Mouse (Mus musculus) neural tube, embryonic 11.5 days (tissue): Measurements from ENCODE around the gene Stx3. TPM values are rescaled to one million over a fixed set of nuclear protein-coding genes. Genes with fewer than 3 reads are reported as not detected.

Source experiments
- ATAC-seq: fragments of 200-750 bp; cut with Nextera tagmentation; 2 replicates; pipeline ENCODE4 v1.8.0; 2017; ENCODE audit warnings: moderate number of reproducible peaks, mild to moderate bottlenecking, moderate TSS enrichment, moderate library complexity; ENCODE audit not compliant: insufficient read depth, low FRiP score, low TSS enrichment
- DNase-seq: peaks from one replicate; pipeline ENCODE4 v3.0.0-alpha.2; 2015; ENCODE audit warnings: low spot score
- H3K27ac ChIP-seq: fragments of 300-500 bp; sonication (generic); 2 replicates; pipeline ENCODE4 v1.5.1; 2014; ENCODE audit warnings: low read depth, mild to moderate bottlenecking, low read length
- H3K27me3 ChIP-seq: fragments of 300-500 bp; sonication (generic); 2 replicates; pipeline ENCODE4 v1.6.1; 2014; ENCODE audit warnings: mild to moderate bottlenecking, low read length, mixed read lengths; ENCODE audit not compliant: control insufficient read depth, insufficient read depth
- H3K36me3 ChIP-seq: fragments of 300-500 bp; sonication (generic); 2 replicates; pipeline ENCODE4 v1.6.1; 2014; ENCODE audit warnings: mild to moderate bottlenecking, low read length, moderate library complexity, mixed read lengths; ENCODE audit not compliant: control insufficient read depth, insufficient read depth
- H3K4me1 ChIP-seq: fragments of 300-500 bp; sonication (generic); 2 replicates; pipeline ENCODE4 v1.6.1; 2014; ENCODE audit warnings: low read length, mixed read lengths; ENCODE audit not compliant: control insufficient read depth, insufficient read depth
- H3K4me2 ChIP-seq: fragments of 300-500 bp; sonication (generic); 2 replicates; pipeline ENCODE4 v1.6.1; 2014; ENCODE audit warnings: low read depth, mild to moderate bottlenecking, moderate library complexity
- H3K4me3 ChIP-seq: fragments of 300-500 bp; sonication (generic); 2 replicates; pipeline ENCODE4 v1.5.1; 2014; ENCODE audit warnings: low read depth, low read length
- H3K9ac ChIP-seq: fragments of 300-500 bp; sonication (generic); 2 replicates; pipeline ENCODE4 v1.6.1; 2014; ENCODE audit warnings: mild to moderate bottlenecking, low read length
- H3K9me3 ChIP-seq: fragments of 300-500 bp; sonication (generic); 2 replicates; pipeline ENCODE4 v1.6.1; 2016; ENCODE audit warnings: low read length; ENCODE audit not compliant: control insufficient read depth
- WGBS: fragments of 180-500 bp; shearing (Covaris S2); extraction: QIAGEN DNeasy Blood & Tissue Kit; methylation state at CpG from one replicate; pipeline ENCODE4 v1.1.7; 2014; 5-methylcytosine and 5-hydroxymethylcytosine counted together
- polyA plus RNA-seq: library from polyadenylated mRNA; unstranded; fragments of >200 nt; fragmentation: Nextera tagmentation; extraction: Ambion mirVana; gene quantifications from 2 replicates; pipeline ENCODE4 v1.2.1, GENCODE M21; 2014

Stx3 gene
- polyA plus RNA-seq, 1 experiment from 2014 or later: 6.0 TPM

DNA sequence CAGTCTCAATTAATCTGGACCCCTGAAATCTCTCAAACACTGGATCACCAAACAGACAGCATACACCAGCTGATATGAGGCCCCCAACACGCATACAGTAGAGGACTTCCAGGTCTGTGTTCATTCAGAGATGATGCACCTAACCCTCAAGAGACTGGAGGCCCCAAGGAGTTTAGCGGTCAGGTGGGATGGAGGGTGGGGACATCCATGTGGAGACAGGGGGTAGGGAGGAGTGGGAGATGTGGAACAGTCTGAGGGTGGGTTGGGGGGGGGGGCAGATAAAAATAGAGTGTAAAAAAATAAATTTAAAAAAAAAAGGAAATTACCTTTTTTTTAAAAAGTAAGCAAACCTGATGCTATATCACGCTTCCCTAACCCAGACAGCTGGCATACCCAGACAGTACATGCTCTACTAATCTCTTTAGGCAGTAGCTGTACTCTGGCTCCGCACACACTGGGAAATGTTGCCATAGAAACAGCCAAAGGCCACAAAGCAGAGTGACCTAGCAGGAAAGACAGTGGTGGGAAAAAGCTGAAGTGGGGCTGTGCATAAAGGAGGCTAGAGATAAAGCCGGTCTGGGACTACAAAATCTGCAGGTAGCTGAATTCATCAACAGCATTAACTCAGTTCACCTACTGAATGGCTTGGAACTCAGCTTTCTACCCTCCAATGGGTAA is 7.4 kb downstream of the Stx3 start:
- no peak overlapping the region for H3K4me2 ChIP-seq
- ATAC-seq (peak; percentile 82), DNase-seq (peak; percentile 29)
- H3K9me3 ChIP-seq: no peaks in the 10 kb centered on the region
- no peak overlapping the region for H3K27ac ChIP-seq
- no peak overlapping the region for H3K9ac ChIP-seq
- no peaks in the 10 kb centered on the region for H3K4me1 ChIP-seq
- no peak overlapping the region for H3K4me3 ChIP-seq
- no peaks in the 10 kb centered on the region for H3K36me3 ChIP-seq
- WGBS: 53% methylated on average over 5 of the region's 5 CpGs
- H3K27me3 ChIP-seq: peaks cover 2% of the 10 kb centered on the region; the same call in 1 of the 2 replicates

- WGBS: 89% methylated on average over 1 of the region's 1 CpGs
- no peak for ATAC-seq
- H3K27ac ChIP-seq: no peak overlapping the region
Measured at GRCm38 (mm10) chr19:11810856-11811255, 8.3 kb downstream of the Stx3 start.

DNA sequence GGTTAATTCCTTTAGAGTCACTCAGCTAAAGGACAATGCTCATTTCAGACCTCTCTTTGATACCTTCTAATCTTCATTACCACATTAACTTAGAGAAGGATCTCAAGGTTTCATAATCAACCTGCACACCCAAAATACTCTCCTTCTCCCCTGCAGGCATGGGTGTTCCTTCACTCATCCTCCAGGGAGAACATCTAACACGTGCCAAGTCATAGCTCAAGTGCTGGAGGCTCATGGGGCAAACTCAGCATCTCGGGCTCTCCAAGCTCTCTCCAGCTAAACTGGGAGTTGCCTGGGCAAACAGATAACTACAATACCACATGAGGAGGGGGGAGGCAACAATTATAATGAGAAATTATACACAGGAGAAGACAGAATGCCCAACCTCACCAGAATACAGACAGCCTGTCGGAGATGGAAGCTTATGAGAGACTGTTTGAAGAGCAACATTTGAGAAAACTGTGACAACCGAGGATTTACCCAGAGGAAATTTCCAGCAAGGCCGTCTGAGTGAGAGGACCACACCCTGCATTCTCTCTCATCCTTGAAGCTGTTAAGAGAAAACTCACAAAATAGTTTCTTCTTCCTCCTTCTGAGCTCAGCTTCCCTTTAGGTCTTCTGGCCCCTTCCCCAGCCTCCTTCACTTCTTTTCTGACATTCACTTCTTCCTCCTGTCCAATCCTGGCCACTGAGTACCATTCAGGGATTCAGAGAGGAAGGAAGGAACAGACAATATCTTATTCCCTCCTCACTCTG is 9.0 kb downstream of the Stx3 start:
- 86% methylated on average over 5 of the region's 5 CpGs for WGBS
- ATAC-seq (no peak), DNase-seq (no peak)
- H3K9me3 ChIP-seq: no peaks in the 10 kb centered on the region
- no peak overlapping the region for H3K4me2 ChIP-seq
- H3K27me3 ChIP-seq: no peaks in the 10 kb centered on the region
- no peaks in the 10 kb centered on the region for H3K4me1 ChIP-seq
- H3K4me3 ChIP-seq: no peak overlapping the region
- no peaks in the 10 kb centered on the region for H3K36me3 ChIP-seq
- H3K27ac ChIP-seq: no peak overlapping the region
- no peak overlapping the region for H3K9ac ChIP-seq

More at GRCm38 (mm10) chr19:11810856-11811255, 8.3 kb downstream of the Stx3 start:
- H3K4me1 ChIP-seq: no peaks in the 10 kb centered on the region
- DNase-seq: no peak
- H3K9ac ChIP-seq: no peak overlapping the region
- no peaks in the 10 kb centered on the region for H3K36me3 ChIP-seq
- H3K9me3 ChIP-seq: no peaks in the 10 kb centered on the region
- H3K4me2 ChIP-seq: no peak overlapping the region
- no peaks in the 10 kb centered on the region for H3K27me3 ChIP-seq
- H3K4me3 ChIP-seq: no peak overlapping the region

DNA sequence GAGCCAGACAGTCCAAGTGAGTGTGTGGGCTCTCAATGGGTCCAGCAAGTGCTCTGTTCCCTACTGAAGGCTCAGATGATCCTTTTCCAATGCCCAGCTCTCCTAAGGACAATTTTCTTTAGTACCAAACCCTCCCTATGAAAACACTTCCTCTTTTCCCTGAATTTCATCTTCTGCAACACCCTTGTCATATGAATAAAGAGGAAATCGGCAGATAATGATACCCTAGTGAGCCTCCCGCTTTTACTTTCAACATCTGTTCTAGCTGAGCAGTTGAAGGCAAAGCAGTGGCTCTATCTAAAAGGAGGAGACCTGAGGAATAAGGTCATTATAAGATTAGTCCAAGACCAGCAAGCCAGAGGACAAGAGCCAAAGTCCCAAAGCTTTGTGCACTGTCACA is 10.8 kb downstream of the Stx3 start:
- WGBS: 95% methylated on average over 2 of the region's 2 CpGs
- H3K27me3 ChIP-seq: no peaks in the 10 kb centered on the region
- no peak overlapping the region for H3K27ac ChIP-seq
- H3K9ac ChIP-seq: no peak overlapping the region
- no peak overlapping the region for H3K4me2 ChIP-seq
- H3K9me3 ChIP-seq: no peaks in the 10 kb centered on the region
- no peak overlapping the region for H3K4me3 ChIP-seq
- no peaks in the 10 kb centered on the region for H3K4me1 ChIP-seq
- no peak for DNase-seq
- H3K36me3 ChIP-seq: no peaks in the 10 kb centered on the region
- ATAC-seq: no peak

- H3K4me3 ChIP-seq: no peak overlapping the region
- no peak overlapping the region for H3K27ac ChIP-seq
- H3K27me3 ChIP-seq: no peaks in the 10 kb centered on the region
- no peak overlapping the region for H3K9ac ChIP-seq
- DNase-seq: no peak
- no peak for ATAC-seq
- no peaks in the 10 kb centered on the region for H3K36me3 ChIP-seq
- no peaks in the 10 kb centered on the region for H3K9me3 ChIP-seq
- 52% methylated on average over 6 of the region's 6 CpGs for WGBS
- no peaks in the 10 kb centered on the region for H3K4me1 ChIP-seq
- H3K4me2 ChIP-seq: no peak overlapping the region
Measured at GRCm38 (mm10) chr19:11807822-11808221, 11.4 kb downstream of the Stx3 start.

GRCm38 (mm10) chr19:11807251-11807650 is 12.0 kb downstream of the Stx3 start:
- Histone ChIP-seq H3K4me1 (no peaks in the 10 kb centered on the region), H3K4me2 (no peak overlapping the region), H3K9ac (no peak overlapping the region), H3K27ac (no peak overlapping the region), H3K27me3 (no peaks in the 10 kb centered on the region), H3K4me3 (no peak overlapping the region), H3K9me3 (no peaks in the 10 kb centered on the region), H3K36me3 (no peaks in the 10 kb centered on the region)
- DNase-seq (no peak), ATAC-seq (no peak)
- 69% methylated on average over 2 of the region's 2 CpGs for WGBS

DNA sequence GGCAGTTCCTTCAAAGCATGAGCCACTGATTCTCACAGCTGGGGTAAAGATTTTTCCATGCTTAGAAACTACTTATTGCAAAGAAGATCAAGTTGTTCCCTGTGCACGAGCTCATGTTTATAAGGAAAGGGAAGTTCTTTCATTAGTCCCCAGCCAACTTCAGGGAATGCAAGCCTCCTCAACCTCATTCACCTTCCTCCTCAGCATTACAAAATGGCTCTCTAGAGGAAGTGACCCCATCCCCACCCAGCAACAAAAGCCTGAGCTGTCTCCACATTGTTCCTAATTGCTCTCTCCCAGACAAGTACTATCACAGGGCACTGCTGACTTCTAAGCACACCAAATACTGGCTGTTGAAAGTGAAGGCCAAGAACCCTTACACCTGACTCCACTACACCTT is 14.8 kb downstream of the Stx3 start:
- no peaks in the 10 kb centered on the region for H3K36me3 ChIP-seq
- no peak overlapping the region for H3K27ac ChIP-seq
- no peak overlapping the region for H3K9ac ChIP-seq
- no peaks in the 10 kb centered on the region for H3K4me1 ChIP-seq
- DNase-seq: no peak
- no peaks in the 10 kb centered on the region for H3K9me3 ChIP-seq
- no peak overlapping the region for H3K4me2 ChIP-seq
- ATAC-seq: no peak
- no peak overlapping the region for H3K4me3 ChIP-seq
- 68% methylated on average over 1 of the region's 1 CpGs for WGBS
- no peaks in the 10 kb centered on the region for H3K27me3 ChIP-seq

GRCm38 (mm10) chr19:11800531-11801315 is 18.5 kb downstream of the Stx3 start:
- 85% methylated on average over 8 of the region's 8 CpGs for WGBS
- no peak for ATAC-seq

More at GRCm38 (mm10) chr19:11800531-11801315, 18.5 kb downstream of the Stx3 start:
- Histone ChIP-seq H3K27me3 (no peaks in the 10 kb centered on the region), H3K36me3 (no peaks in the 10 kb centered on the region), H3K9ac (no peak overlapping the region), H3K4me1 (no peaks in the 10 kb centered on the region), H3K27ac (no peak overlapping the region), H3K9me3 (no peaks in the 10 kb centered on the region), H3K4me2 (no peak overlapping the region), H3K4me3 (no peak overlapping the region)
- no peak for DNase-seq
